Mouse (Mus musculus): ENCODE data around the gene Mmgt1.

GRCm38 (mm10) chrX:56549506-56549905 lies 48.4 kb downstream of the Mmgt1 start, which contains the start of gene Gm648:
- no peak for TF ChIP-seq FLI1 (IDR thresholded peaks at IDR 0.05; ENCODE audit: low read length)
- no peak for TF ChIP-seq GATA1 (IDR thresholded peaks at IDR 0.05; ENCODE audit: borderline replicate concordance, low read length)

Measured in megakaryocyte, embryonic 14.5 days (primary cell).